Mouse (Mus musculus) limb, embryonic 14.5 days (tissue): ENCODE results near the gene Gm28038. TPM values are rescaled to one million over a fixed set of nuclear protein-coding genes. Genes with fewer than 3 reads are reported as not detected.

Source experiments
- ATAC-seq: fragments of 200-750 bp; cut with Nextera tagmentation; 2 replicates; pipeline ENCODE4 v1.8.0; 2017; ENCODE audit warnings: low read depth, moderate number of reproducible peaks, moderate TSS enrichment; ENCODE audit not compliant: low FRiP score
- DNase-seq: peaks from one replicate; pipeline ENCODE4 v3.0.0-alpha.2; 2015; ENCODE audit warnings: low spot score
- H3K27ac ChIP-seq: fragments of 300-500 bp; sonication (generic); replicated peaks from 2 replicates; pipeline ENCODE4 v1.5.1; 2014; ENCODE audit warnings: low read depth, mild to moderate bottlenecking, low read length, moderate library complexity, mixed read lengths
- H3K27me3 ChIP-seq: fragments of 300-500 bp; sonication (generic); 2 replicates; pipeline ENCODE4 v1.6.1; 2014; ENCODE audit warnings: low read length, mixed read lengths; ENCODE audit not compliant: control insufficient read depth, insufficient read depth
- H3K36me3 ChIP-seq: fragments of 300-500 bp; sonication (generic); 2 replicates; pipeline ENCODE4 v1.6.1; 2014; ENCODE audit warnings: mild to moderate bottlenecking, low read length, moderate library complexity, mixed read lengths; ENCODE audit not compliant: control insufficient read depth, insufficient read depth
- H3K4me1 ChIP-seq: fragments of 300-500 bp; sonication (generic); 2 replicates; pipeline ENCODE4 v1.6.1; 2014; ENCODE audit warnings: antibody characterized with exemption, low read length, mixed read lengths; ENCODE audit not compliant: control insufficient read depth, insufficient read depth
- H3K4me2 ChIP-seq: fragments of 300-500 bp; sonication (generic); replicated peaks from 2 replicates; pipeline ENCODE4 v1.6.1; 2014; ENCODE audit warnings: low read depth, mild to moderate bottlenecking, low read length, moderate library complexity; ENCODE audit not compliant: severe bottlenecking
- H3K4me3 ChIP-seq: fragments of 300-500 bp; sonication (generic); replicated peaks from 2 replicates; pipeline ENCODE4 v1.5.1; 2014; ENCODE audit warnings: low read length
- H3K9ac ChIP-seq: fragments of 300-500 bp; sonication (generic); 2 replicates; pipeline ENCODE4 v1.6.1; 2014; ENCODE audit warnings: mild to moderate bottlenecking, low read depth, low read length, moderate library complexity; ENCODE audit not compliant: severe bottlenecking
- H3K9me3 ChIP-seq: fragments of 300-500 bp; sonication (generic); 2 replicates; pipeline ENCODE4 v1.6.1; 2016; ENCODE audit warnings: low read length; ENCODE audit not compliant: control insufficient read depth
- POLR2A ChIP-seq: fragments of 200-500 bp; IDR thresholded peaks from 2 replicates; pipeline ENCODE4 v1.8.0; 2012; ENCODE audit warnings: inconsistent platforms, mild to moderate bottlenecking, moderate library complexity, borderline replicate concordance; ENCODE audit not compliant: insufficient read depth, insufficient read length; ENCODE audit errors: extremely low read depth
- WGBS: fragments of 180-500 bp; shearing (Covaris S2); extraction: QIAGEN DNeasy Blood & Tissue Kit; methylation state at CpG from one replicate; pipeline ENCODE4 v1.1.7; 2014; 5-methylcytosine and 5-hydroxymethylcytosine counted together
- polyA plus RNA-seq, 2 experiments: library from polyadenylated mRNA; depleted of rRNA in 1 of 2; stranded (reverse) in 1 of 2; unstranded in 1 of 2; fragments of >200 nt; fragmentation: Nextera tagmentation in 1 of 2; extraction: Ambion mirVana in 1 of 2; gene quantifications; 2 replicates each; pipeline versions ENCODE4 v1.2.1 to v1.2.3; 2012 to 2014

Gm28038 gene
- polyA plus RNA-seq, 2 experiments = not detected

GRCm38 (mm10) chr2:30261921-30262839 lies 18.7 kb upstream of the Gm28038 start:
- peaks cover 67% of the 10 kb centered on the region for H3K36me3 ChIP-seq

GRCm38 (mm10) chr2:30262840-30263441 lies 17.9 kb upstream of the Gm28038 start:
- Histone ChIP-seq H3K4me1 (peaks cover 29% of the 10 kb centered on the region), H3K27ac (no peak overlapping the region), H3K4me3 (no peak overlapping the region), H3K27me3 (no peaks in the 10 kb centered on the region), H3K9ac (no peak overlapping the region), H3K36me3 (peaks cover 59% of the 10 kb centered on the region), H3K9me3 (no peaks in the 10 kb centered on the region), H3K4me2 (no peak overlapping the region)
- 66% methylated on average over 4 of the region's 4 CpGs for WGBS
- DNase-seq (no peak), ATAC-seq (no peak)
- no peak for TF ChIP-seq POLR2A

More at GRCm38 (mm10) chr2:30261921-30262839, 18.7 kb upstream of the Gm28038 start:
- ATAC-seq (no peak), DNase-seq (no peak)
- H3K9me3 ChIP-seq = no peaks in the 10 kb centered on the region
- H3K9ac ChIP-seq = no peak overlapping the region
- no peaks in the 10 kb centered on the region for H3K27me3 ChIP-seq
- peaks cover 29% of the 10 kb centered on the region for H3K4me1 ChIP-seq
- no peak overlapping the region for H3K4me3 ChIP-seq
- no peak overlapping the region for H3K4me2 ChIP-seq
- no peak for TF ChIP-seq POLR2A
- 89% methylated on average over 18 of the region's 18 CpGs for WGBS
- no peak overlapping the region for H3K27ac ChIP-seq

- DNase-seq = no peak
- Histone ChIP-seq H3K27ac (no peak overlapping the region), H3K9ac (no peak overlapping the region), H3K4me3 (no peak overlapping the region), H3K9me3 (no peaks in the 10 kb centered on the region), H3K4me2 (no peak overlapping the region), H3K4me1 (peaks cover 26% of the 10 kb centered on the region), H3K36me3 (peaks cover 52% of the 10 kb centered on the region), H3K27me3 (no peaks in the 10 kb centered on the region)
- TF ChIP-seq POLR2A = no peak
- no peak for ATAC-seq
- 87% methylated on average over 6 of the region's 6 CpGs for WGBS
Observed at GRCm38 (mm10) chr2:30263811-30264210, 17.0 kb upstream of the Gm28038 start.

GRCm38 (mm10) chr2:30264671-30265519 lies 15.9 kb upstream of the Gm28038 start:
- WGBS = 37% methylated on average over 7 of the region's 7 CpGs
- Histone ChIP-seq H3K4me3 (no peak overlapping the region), H3K4me1 (peaks cover 26% of the 10 kb centered on the region), H3K27ac (peak overlapping the region; percentile 79), H3K9me3 (no peaks in the 10 kb centered on the region), H3K27me3 (no peaks in the 10 kb centered on the region), H3K36me3 (peaks cover 49% of the 10 kb centered on the region), H3K4me2 (no peak overlapping the region), H3K9ac (peak overlapping the region; percentile 38; the same call in 1 of the 2 replicates)
- DNase-seq = peak; percentile 27
- no peak for ATAC-seq
- TF ChIP-seq POLR2A = no peak

GRCm38 (mm10) chr2:30265767-30266253 lies 15.0 kb upstream of the Gm28038 start, which contains the start of gene Phyhd1:
Gene Phyhd1 (plus strand): TSS chr2:30266203.
- Histone ChIP-seq H3K9ac (peak within 1 kb of the TSS; percentile 38), H3K9me3 (no peaks in the 10 kb centered on the region), H3K36me3 (peaks cover 40% of the 10 kb centered on the region), H3K27me3 (no peaks in the 10 kb centered on the region), H3K4me3 (no peak within 1 kb of the TSS; the same call in 1 of the 2 replicates), H3K27ac (peak within 1 kb of the TSS; percentile 79), H3K4me1 (peaks cover 26% of the 10 kb centered on the region), H3K4me2 (peak within 1 kb of the TSS; percentile 26)
- peak; percentile 56 for DNase-seq
- no peak for ATAC-seq
- no peak for TF ChIP-seq POLR2A
- 38% methylated on average over 5 of the region's 5 CpGs for WGBS
